Mouse (Mus musculus) thymus, postnatal 36 days (tissue): ENCODE data around the gene Ino80d.

ENCODE experiments used
- DNase-seq, 2 experiments: peaks; one replicate each; pipeline ENCODE4 v3.0.0; 2022; ENCODE audit warnings: mixed read lengths in 2 of 2

The Ino80d gene

GRCm38 (mm10) chr1:62908508-62908907, 206.0 kb downstream of the Ino80d start:
- DNase-seq: no peak
